ENCODE assay signal across 8 mouse cellular contexts in genomic region chr1:177441492-177442195, GRCm38 (mm10). TPM values are rescaled to one million over a fixed set of nuclear protein-coding genes. Genes with fewer than 3 reads are reported as not detected.
A peak's percentile ranks its signal among the peaks of the same experiment; 100 is the strongest.
DNase-seq lines count a peak whose midpoint lies in the region; ATAC-seq lines count a peak whose summit lies in the region.

No protein-coding gene starts in this region.

- ATAC-seq in heart, embryonic 16.5 days (replicated peaks; ENCODE audit: extremely low read depth, insufficient read depth, low FRiP score): peak; percentile 98
- ATAC-seq in liver, embryonic 15.5 days (ENCODE audit: insufficient read depth): peak; percentile 97
- ATAC-seq in neural tube, embryonic 12.5 days (ENCODE audit: low FRiP score, low read depth): peak; percentile 98

- WGBS in forebrain, embryonic 10.5 days: under 1% methylated on average over 82 of the region's 87 CpGs
- under 1% methylated on average over 78 of the region's 87 CpGs for WGBS in heart, embryonic 16.5 days
- WGBS in liver, embryonic 15.5 days (ENCODE audit: insufficient replicate concordance): under 1% methylated on average over 86 of the region's 87 CpGs
- under 1% methylated on average over 86 of the region's 87 CpGs for WGBS in neural tube, embryonic 12.5 days

- H3K4me2 ChIP-seq in heart, embryonic 16.5 days (ENCODE audit: low read depth, low read length): peak overlapping the region; percentile 83
- peak overlapping the region; percentile 97 for H3K4me2 ChIP-seq in liver, embryonic 15.5 days
- peak overlapping the region; percentile 70 for H3K4me2 ChIP-seq in neural tube, embryonic 12.5 days (replicated peaks)

- no peaks in the 10 kb centered on the region for H3K9me3 ChIP-seq in forebrain, embryonic 10.5 days
- no peaks in the 10 kb centered on the region for H3K9me3 ChIP-seq in heart, embryonic 16.5 days (replicated peaks; ENCODE audit: control insufficient read depth, low read length)
- no peaks in the 10 kb centered on the region for H3K9me3 ChIP-seq in liver, embryonic 15.5 days (replicated peaks)
- H3K9me3 ChIP-seq in neural tube, embryonic 12.5 days: no peaks in the 10 kb centered on the region

- H3K27ac ChIP-seq in forebrain, embryonic 10.5 days: peak overlapping the region; percentile 98
- H3K27ac ChIP-seq in heart, embryonic 16.5 days (ENCODE audit: low read length): peak overlapping the region; percentile 92
- H3K27ac ChIP-seq in liver, embryonic 15.5 days (replicated peaks): peak overlapping the region; percentile 98
- H3K27ac ChIP-seq in neural tube, embryonic 12.5 days: peak overlapping the region; percentile 97

- H3K36me3 ChIP-seq in forebrain, embryonic 10.5 days (replicated peaks): no peaks in the 10 kb centered on the region
- no peaks in the 10 kb centered on the region for H3K36me3 ChIP-seq in heart, embryonic 16.5 days (ENCODE audit: control insufficient read depth, insufficient read depth)
- H3K36me3 ChIP-seq in liver, embryonic 15.5 days (replicated peaks): 0 out of 2 replicates have a peak, but pooled peaks cover under 1% of the 10 kb centered on the region
- no peaks in the 10 kb centered on the region for H3K36me3 ChIP-seq in neural tube, embryonic 12.5 days

- H3K27me3 ChIP-seq in forebrain, embryonic 10.5 days (ENCODE audit: poor library complexity, severe bottlenecking): no peaks in the 10 kb centered on the region
- no peaks in the 10 kb centered on the region for H3K27me3 ChIP-seq in heart, embryonic 16.5 days (ENCODE audit: control insufficient read depth, insufficient read depth, low read length)
- H3K27me3 ChIP-seq in liver, embryonic 15.5 days: no peaks in the 10 kb centered on the region
- no peaks in the 10 kb centered on the region for H3K27me3 ChIP-seq in neural tube, embryonic 12.5 days (replicated peaks)

- peak overlapping the region; percentile 94 for H3K4me3 ChIP-seq in forebrain, embryonic 10.5 days
- peak overlapping the region; percentile 82 for H3K4me3 ChIP-seq in heart, embryonic 16.5 days (ENCODE audit: low read length)
- H3K4me3 ChIP-seq in liver, embryonic 15.5 days (replicated peaks): peak overlapping the region; percentile 87
- H3K4me3 ChIP-seq in neural tube, embryonic 12.5 days: peak overlapping the region; percentile 82

- H3K4me1 ChIP-seq in forebrain, embryonic 10.5 days: peaks cover 61% of the 10 kb centered on the region
- peaks cover 20% of the 10 kb centered on the region for H3K4me1 ChIP-seq in heart, embryonic 16.5 days (ENCODE audit: control insufficient read depth, insufficient read depth, low read length)
- H3K4me1 ChIP-seq in liver, embryonic 15.5 days (replicated peaks): peaks cover 40% of the 10 kb centered on the region
- peaks cover 28% of the 10 kb centered on the region for H3K4me1 ChIP-seq in neural tube, embryonic 12.5 days

- H3K9ac ChIP-seq in heart, embryonic 16.5 days (ENCODE audit: low read length): peak overlapping the region; percentile 72
- peak overlapping the region; percentile 92 for H3K9ac ChIP-seq in liver, embryonic 15.5 days
- H3K9ac ChIP-seq in neural tube, embryonic 12.5 days: peak overlapping the region; percentile 77

- DNase-seq in CD8-positive naive resting alpha-beta T cell, adult 2 months (ENCODE audit: low read depth in 2 of 2, low spot score in 2 of 2): peak; percentile 94 to 98
- DNase-seq in c-Kit-positive CD71-negative TER-119-negative erythroid progenitor cells, embryonic 14.5 days (ENCODE audit: low read depth): peak; percentile 82
- peak; percentile 97 for DNase-seq in forebrain, embryonic 10.5 days (ENCODE audit: extremely low spot score, low spot score)
- DNase-seq in kidney, postnatal 36 days: peak; percentile 98 to 99
- DNase-seq in telencephalon, adult 2 months (ENCODE audit: low read depth, low spot score): peak; percentile 97

RNA-seq across cellular contexts. Expression of gene Zbtb18, which starts 0.5 kb away (rescaled TPM):
- polyA plus RNA-seq in forebrain, embryonic 10.5 days (2016; fragmentation: Nextera tagmentation; extraction: Ambion mirVana): 2.1 and 3.0 TPM in 2 replicates
- polyA plus RNA-seq in heart, embryonic 16.5 days (2015; fragmentation: Nextera tagmentation; extraction: Ambion mirVana): 1.0 and 1.2 TPM in 2 replicates
- polyA plus RNA-seq in liver, embryonic 15.5 days (2015; fragmentation: Nextera tagmentation; extraction: Ambion mirVana): 0.59 and 1.1 TPM in 2 replicates
- 6.6 and 10.4 TPM in 2 replicates for polyA plus RNA-seq in neural tube, embryonic 12.5 days (2016; fragmentation: Nextera tagmentation; extraction: Ambion mirVana)

Comparison
In these comparisons a context has a peak if more than half of its experiments do, and no peak if none do; other contexts are left out.
1. Peak in every context shown above with its lines: DNase-seq, ATAC-seq, H3K4me3 ChIP-seq and H3K27ac ChIP-seq.